Mouse (Mus musculus) lung, embryonic 15.5 days (tissue): ENCODE data around the gene Mamdc2. TPM values are rescaled to one million over a fixed set of nuclear protein-coding genes. Genes with fewer than 3 reads are reported as not detected.

ENCODE experiments used
- ATAC-seq: fragments of 200-750 bp; cut with Nextera tagmentation; 2 replicates; pipeline ENCODE4 v1.8.0; 2017; ENCODE audit warnings: moderate number of reproducible peaks, borderline replicate concordance; ENCODE audit not compliant: low FRiP score, low TSS enrichment; ENCODE audit errors: extremely low read depth
- H3K27ac ChIP-seq: fragments of 300-500 bp; sonication (generic); 2 replicates; pipeline ENCODE4 v1.5.1; 2015; ENCODE audit warnings: moderate library complexity, mild to moderate bottlenecking, inconsistent platforms
- H3K27me3 ChIP-seq: fragments of 300-500 bp; sonication (generic); 2 replicates; pipeline ENCODE4 v1.6.1; 2015; ENCODE audit warnings: inconsistent platforms
- H3K36me3 ChIP-seq: fragments of 300-500 bp; sonication (generic); 2 replicates; pipeline ENCODE4 v1.6.1; 2015; ENCODE audit warnings: inconsistent platforms
- H3K4me1 ChIP-seq: fragments of 300-500 bp; sonication (generic); 2 replicates; pipeline ENCODE4 v1.6.1; 2015; ENCODE audit warnings: inconsistent platforms
- H3K4me2 ChIP-seq: fragments of 300-500 bp; sonication (generic); 2 replicates; pipeline ENCODE4 v1.6.1; 2015; ENCODE audit warnings: inconsistent platforms, mild to moderate bottlenecking, moderate library complexity
- H3K4me3 ChIP-seq: fragments of 300-500 bp; sonication (generic); 2 replicates; pipeline ENCODE4 v1.5.1; 2015; ENCODE audit warnings: mild to moderate bottlenecking, inconsistent platforms
- H3K9ac ChIP-seq: fragments of 300-500 bp; sonication (generic); 2 replicates; pipeline ENCODE4 v1.6.1; 2015; ENCODE audit warnings: inconsistent platforms
- H3K9me3 ChIP-seq: fragments of 300-500 bp; sonication (generic); 2 replicates; pipeline ENCODE4 v1.6.1; 2016; ENCODE audit warnings: inconsistent platforms
- WGBS: fragments of 180-500 bp; shearing (Covaris S2); methylation state at CpG from one replicate; pipeline ENCODE4 v1.1.7; 2015; 5-methylcytosine and 5-hydroxymethylcytosine counted together
- polyA plus RNA-seq: library from polyadenylated mRNA; unstranded; fragments of >200 nt; fragmentation: Nextera tagmentation; extraction: Ambion mirVana; gene quantifications from 2 replicates; pipeline ENCODE4 v1.2.1, GENCODE M21; 2015

The Mamdc2 gene
- polyA plus RNA-seq, 1 experiment from 2014 or later: 4.9 TPM

- ATAC-seq: peak; percentile 71
- 57% methylated on average over 13 of the region's 13 CpGs for WGBS
Observed at GRCm38 (mm10) chr19:23351808-23352491, 96.3 kb downstream of the Mamdc2 start.

GRCm38 (mm10) chr19:23349930-23350329 is 98.3 kb downstream of the Mamdc2 start:
- no peaks in the 10 kb centered on the region for H3K9me3 ChIP-seq
- H3K27me3 ChIP-seq: no peaks in the 10 kb centered on the region
- H3K27ac ChIP-seq: no peak overlapping the region
- ATAC-seq: no peak
- no peak overlapping the region for H3K9ac ChIP-seq
- no peak overlapping the region for H3K4me2 ChIP-seq
- no peak overlapping the region for H3K4me3 ChIP-seq
- H3K36me3 ChIP-seq: no peaks in the 10 kb centered on the region
- WGBS: 47% methylated on average over 2 of the region's 2 CpGs
- peaks cover 17% of the 10 kb centered on the region for H3K4me1 ChIP-seq

More at GRCm38 (mm10) chr19:23351808-23352491, 96.3 kb downstream of the Mamdc2 start:
- no peak overlapping the region for H3K9ac ChIP-seq
- no peak overlapping the region for H3K4me2 ChIP-seq
- H3K36me3 ChIP-seq: no peaks in the 10 kb centered on the region
- peaks cover 17% of the 10 kb centered on the region for H3K4me1 ChIP-seq
- H3K4me3 ChIP-seq: no peak overlapping the region
- H3K27ac ChIP-seq: no peak overlapping the region
- no peaks in the 10 kb centered on the region for H3K9me3 ChIP-seq
- no peaks in the 10 kb centered on the region for H3K27me3 ChIP-seq

DNA sequence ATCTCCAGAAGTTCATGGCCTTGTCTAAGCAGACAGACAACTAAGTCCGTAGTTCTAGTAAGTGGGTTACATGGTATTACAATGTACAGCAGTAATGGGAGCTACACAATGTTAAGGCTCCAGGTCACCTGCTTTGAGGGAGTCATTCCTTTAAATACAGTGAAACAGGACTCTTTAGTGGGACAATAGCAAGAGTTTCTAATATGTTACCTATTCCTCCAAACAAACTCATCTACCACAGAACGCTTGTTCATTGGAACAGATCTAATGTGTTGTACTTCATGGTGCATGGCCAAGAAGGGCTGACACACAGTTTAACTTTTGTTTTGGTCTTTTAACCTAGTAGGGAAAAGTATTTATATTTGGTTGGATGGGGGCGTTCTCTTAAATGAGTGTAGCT is 105.5 kb downstream of the Mamdc2 start:
- H3K4me1 ChIP-seq: no peaks in the 10 kb centered on the region
- WGBS: 82% methylated on average over 3 of the region's 3 CpGs
- ATAC-seq: no peak
- H3K4me2 ChIP-seq: no peak overlapping the region
- H3K4me3 ChIP-seq: no peak overlapping the region
- H3K36me3 ChIP-seq: no peaks in the 10 kb centered on the region
- H3K27me3 ChIP-seq: no peaks in the 10 kb centered on the region
- H3K27ac ChIP-seq: no peak overlapping the region
- no peaks in the 10 kb centered on the region for H3K9me3 ChIP-seq
- no peak overlapping the region for H3K9ac ChIP-seq

DNA sequence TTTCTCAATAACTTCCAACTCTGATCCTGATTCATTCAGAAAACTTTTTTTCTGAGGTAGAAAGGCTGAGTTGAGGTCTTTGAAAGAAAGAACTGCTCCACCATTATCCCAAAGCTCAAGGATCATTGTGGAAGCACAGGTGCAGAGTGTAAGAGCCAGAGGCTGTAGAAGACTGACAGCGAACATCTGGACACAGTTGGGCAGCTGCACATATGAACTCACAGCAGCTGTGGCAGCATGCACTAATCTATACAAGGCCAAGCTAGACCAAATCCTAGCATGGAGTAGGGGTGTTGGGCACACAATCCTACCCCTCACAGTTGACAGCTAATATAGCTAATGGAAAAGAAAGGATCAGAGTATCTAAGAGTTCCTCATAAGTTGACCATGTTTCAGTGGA is 115.4 kb downstream of the Mamdc2 start:
- no peak overlapping the region for H3K4me3 ChIP-seq
- no peaks in the 10 kb centered on the region for H3K4me1 ChIP-seq
- no peaks in the 10 kb centered on the region for H3K9me3 ChIP-seq
- WGBS: 92% methylated on average over 1 of the region's 1 CpGs
- H3K4me2 ChIP-seq: no peak overlapping the region
- no peaks in the 10 kb centered on the region for H3K36me3 ChIP-seq
- H3K27ac ChIP-seq: no peak overlapping the region
- no peaks in the 10 kb centered on the region for H3K27me3 ChIP-seq
- ATAC-seq: no peak
- no peak overlapping the region for H3K9ac ChIP-seq

DNA sequence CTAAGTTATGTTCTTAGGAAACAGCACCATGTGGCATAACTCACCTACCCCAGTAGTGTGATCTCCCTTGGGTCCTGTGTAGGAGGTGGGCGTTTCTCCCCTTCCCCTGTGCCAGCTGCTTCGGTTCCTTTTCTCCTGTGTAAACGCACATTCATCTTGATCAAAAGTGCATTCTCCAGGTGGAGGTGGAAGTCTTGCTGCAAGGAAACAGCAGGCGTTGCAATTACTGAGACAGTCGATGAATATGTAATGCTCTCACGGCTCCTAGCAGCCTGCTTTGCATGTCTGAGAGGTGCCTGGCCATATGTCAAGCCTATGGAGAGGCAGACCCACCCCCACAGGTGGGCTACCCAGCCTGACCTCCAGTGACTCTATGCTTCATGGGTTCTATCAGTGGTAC is 117.4 kb downstream of the Mamdc2 start:
- Histone ChIP-seq H3K4me1 (no peaks in the 10 kb centered on the region), H3K36me3 (no peaks in the 10 kb centered on the region), H3K27me3 (no peaks in the 10 kb centered on the region), H3K27ac (no peak overlapping the region), H3K9me3 (no peaks in the 10 kb centered on the region), H3K4me2 (no peak overlapping the region), H3K4me3 (no peak overlapping the region), H3K9ac (no peak overlapping the region)
- ATAC-seq: no peak
- 25% methylated on average over 6 of the region's 6 CpGs for WGBS

GRCm38 (mm10) chr19:23329346-23329745 is 118.9 kb downstream of the Mamdc2 start:
- H3K9me3 ChIP-seq: no peaks in the 10 kb centered on the region
- no peaks in the 10 kb centered on the region for H3K4me1 ChIP-seq
- H3K27ac ChIP-seq: no peak overlapping the region
- H3K4me3 ChIP-seq: no peak overlapping the region
- no peak overlapping the region for H3K4me2 ChIP-seq
- H3K9ac ChIP-seq: no peak overlapping the region
- H3K27me3 ChIP-seq: no peaks in the 10 kb centered on the region
- no peak for ATAC-seq
- H3K36me3 ChIP-seq: no peaks in the 10 kb centered on the region
- WGBS: 94% methylated on average over 2 of the region's 2 CpGs

- no peaks in the 10 kb centered on the region for H3K4me1 ChIP-seq
- no peak overlapping the region for H3K4me2 ChIP-seq
- no peak overlapping the region for H3K9ac ChIP-seq
- no peak overlapping the region for H3K27ac ChIP-seq
- no peaks in the 10 kb centered on the region for H3K27me3 ChIP-seq
- ATAC-seq: no peak
- no peaks in the 10 kb centered on the region for H3K9me3 ChIP-seq
- H3K36me3 ChIP-seq: no peaks in the 10 kb centered on the region
- H3K4me3 ChIP-seq: no peak overlapping the region
- WGBS: 91% methylated on average over 3 of the region's 3 CpGs
Observed at GRCm38 (mm10) chr19:23327056-23327640, 121.1 kb downstream of the Mamdc2 start.

- Histone ChIP-seq H3K27ac (no peak overlapping the region), H3K9me3 (no peaks in the 10 kb centered on the region), H3K4me1 (no peaks in the 10 kb centered on the region), H3K4me3 (no peak overlapping the region), H3K4me2 (no peak overlapping the region), H3K27me3 (no peaks in the 10 kb centered on the region), H3K9ac (no peak overlapping the region), H3K36me3 (no peaks in the 10 kb centered on the region)
- 35% methylated on average over 3 of the region's 3 CpGs for WGBS
- ATAC-seq: no peak
Observed at GRCm38 (mm10) chr19:23323107-23323506, 125.1 kb downstream of the Mamdc2 start.

GRCm38 (mm10) chr19:23317989-23318358 is 130.3 kb downstream of the Mamdc2 start:
- Histone ChIP-seq H3K4me1 (no peaks in the 10 kb centered on the region), H3K4me2 (no peak overlapping the region), H3K9ac (no peak overlapping the region), H3K27me3 (no peaks in the 10 kb centered on the region), H3K36me3 (no peaks in the 10 kb centered on the region), H3K9me3 (no peaks in the 10 kb centered on the region), H3K27ac (no peak overlapping the region), H3K4me3 (no peak overlapping the region)
- 71% methylated on average over 5 of the region's 5 CpGs for WGBS
- no peak for ATAC-seq

DNA sequence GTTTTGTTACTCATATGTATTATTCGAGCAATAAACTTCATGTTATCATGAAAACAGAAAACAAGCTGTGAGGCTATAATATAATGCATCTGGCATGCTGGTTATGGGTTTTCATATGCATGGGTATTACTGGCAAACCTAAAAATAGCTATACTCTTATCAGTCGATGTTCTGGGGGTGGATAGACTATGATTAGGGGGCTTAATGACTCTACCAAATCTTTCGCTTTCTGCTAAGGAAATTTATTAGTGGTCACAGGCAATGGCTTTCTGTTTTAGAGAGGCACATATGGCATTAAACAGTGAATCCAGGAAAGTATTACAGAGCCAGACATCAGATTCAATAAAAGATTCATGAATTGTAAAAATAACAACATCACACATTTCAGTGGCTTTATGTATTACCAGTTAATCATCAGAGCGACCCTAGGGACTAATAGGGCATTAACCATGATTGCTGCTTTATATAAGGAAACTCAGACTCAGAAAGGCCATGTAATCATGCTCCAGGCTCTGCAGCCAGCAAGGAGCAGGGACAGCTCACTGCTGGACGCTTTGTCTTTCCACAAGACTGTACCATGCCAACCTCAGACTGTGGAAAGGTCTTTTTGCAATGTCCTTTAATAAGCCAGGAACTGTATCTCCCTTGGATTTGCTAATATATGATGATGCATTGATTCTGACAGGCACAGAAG is 130.8 kb downstream of the Mamdc2 start:
- 62% methylated on average over 5 of the region's 5 CpGs for WGBS
- Histone ChIP-seq H3K27me3 (no peaks in the 10 kb centered on the region), H3K4me3 (no peak overlapping the region), H3K36me3 (no peaks in the 10 kb centered on the region), H3K9me3 (no peaks in the 10 kb centered on the region), H3K9ac (no peak overlapping the region), H3K27ac (no peak overlapping the region), H3K4me2 (no peak overlapping the region), H3K4me1 (no peaks in the 10 kb centered on the region)
- no peak for ATAC-seq

DNA sequence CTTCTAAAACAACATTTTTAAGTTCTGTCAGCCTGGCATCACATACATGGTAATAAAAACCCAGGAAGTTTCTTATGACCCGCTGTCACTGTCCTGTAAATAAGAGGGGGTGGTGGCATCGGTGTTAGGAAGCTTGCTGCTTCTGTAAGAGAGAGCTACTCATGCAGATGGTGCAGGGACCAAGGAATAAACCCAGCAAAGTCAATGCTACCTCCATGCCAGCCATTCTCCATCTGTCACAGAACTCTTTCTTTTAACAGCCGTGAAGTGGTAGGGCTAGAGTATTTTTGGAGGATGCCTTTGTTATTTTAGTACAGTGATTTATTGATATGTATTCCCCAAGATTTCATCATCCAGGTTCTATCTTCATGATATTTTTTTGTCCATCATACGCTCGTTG is 131.4 kb downstream of the Mamdc2 start:
- Histone ChIP-seq H3K27ac (no peak overlapping the region), H3K27me3 (no peaks in the 10 kb centered on the region), H3K4me3 (no peak overlapping the region), H3K36me3 (no peaks in the 10 kb centered on the region), H3K4me2 (no peak overlapping the region), H3K9ac (no peak overlapping the region), H3K4me1 (no peaks in the 10 kb centered on the region), H3K9me3 (no peaks in the 10 kb centered on the region)
- 66% methylated on average over 5 of the region's 5 CpGs for WGBS
- ATAC-seq: no peak

- no peaks in the 10 kb centered on the region for H3K9me3 ChIP-seq
- ATAC-seq: no peak
- H3K9ac ChIP-seq: no peak overlapping the region
- no peaks in the 10 kb centered on the region for H3K36me3 ChIP-seq
- no peaks in the 10 kb centered on the region for H3K27me3 ChIP-seq
- WGBS: 83% methylated on average over 2 of the region's 2 CpGs
- H3K27ac ChIP-seq: no peak overlapping the region
- no peak overlapping the region for H3K4me2 ChIP-seq
- H3K4me1 ChIP-seq: no peaks in the 10 kb centered on the region
- H3K4me3 ChIP-seq: no peak overlapping the region
Observed at GRCm38 (mm10) chr19:23309979-23310378, 138.3 kb downstream of the Mamdc2 start.
